Mouse (Mus musculus): ENCODE data around the gene Ccdc191. TPM values are rescaled to one million over a fixed set of nuclear protein-coding genes. Genes with fewer than 3 reads are reported as not detected.

Ccdc191 gene
- total and polyA plus RNA-seq, 3 experiments, result 5.1 to 7.0 TPM; not detected in 1

DNA sequence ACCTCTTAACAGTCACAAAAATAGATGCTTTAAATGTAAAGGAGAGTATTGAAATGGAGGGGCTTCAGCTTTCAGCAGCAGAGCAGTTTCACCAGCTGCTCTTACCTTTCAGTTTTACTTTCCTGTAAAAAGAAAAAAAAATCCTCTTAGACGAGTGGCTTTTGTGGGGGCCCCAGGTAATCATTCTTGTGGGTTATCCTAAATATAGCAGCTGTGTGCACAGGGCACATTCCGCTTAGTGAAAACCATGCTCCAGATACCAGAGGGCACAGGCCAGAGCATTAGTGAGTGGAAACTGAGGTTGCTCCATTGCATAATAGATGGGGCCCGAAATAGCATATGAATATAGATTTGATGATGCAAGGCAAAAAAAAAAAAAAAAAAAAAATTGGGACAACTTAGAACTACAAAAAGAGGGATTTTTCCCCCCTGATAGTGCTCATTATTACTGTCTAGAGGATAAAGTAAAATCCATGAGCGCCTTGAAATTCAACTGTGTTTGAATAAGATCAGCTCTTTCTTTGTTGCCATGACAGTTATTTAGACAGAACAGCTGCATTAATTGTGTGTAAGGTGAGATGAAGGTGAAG, 1.2 kb downstream of the Ccdc191 start:
- no peak for DNase-seq (ENCODE audit: low read depth, low spot score)
- peaks cover 19% of the 10 kb centered on the region for H3K79me2 ChIP-seq (ENCODE audit: control insufficient read depth, insufficient read depth, low read length, poor library complexity)
- peaks cover 0 to 7% of the 10 kb centered on the region in 2 experiments; a peak in 1 of 4 replicates for H3K4me1 ChIP-seq (ENCODE audit: control insufficient read depth in 1 of 2, insufficient read depth in 2 of 2, low read length in 2 of 2)
- H3K27ac ChIP-seq (ENCODE audit: control insufficient read depth, low read depth, low read length), result no peak overlapping the region
- peaks cover 0 to 17% of the 10 kb centered on the region in 2 experiments; a peak in 2 of 4 replicates for H3K36me3 ChIP-seq (ENCODE audit: control insufficient read depth in 1 of 2, insufficient read depth in 2 of 2, low read length in 2 of 2)
- no peak overlapping the region; a peak in 1 of 4 replicates for H3K4me3 ChIP-seq (ENCODE audit: control insufficient read depth in 1 of 2, insufficient read depth in 1 of 2, low read depth in 2 of 2, low read length in 2 of 2)
- H3K9me3 ChIP-seq (replicated peaks; ENCODE audit: insufficient read depth, low read length), result no peaks in the 10 kb centered on the region
- TF ChIP-seq JUND (IDR thresholded peaks at IDR 0.05; ENCODE audit: low read depth, low read length) (no peak), MAX (IDR thresholded peaks at IDR 0.05; ENCODE audit: low read length) (no peak)
- H3K27me3 ChIP-seq (ENCODE audit: control insufficient read depth in 1 of 2, insufficient read depth in 2 of 2, low read length in 2 of 2), result no peaks in the 10 kb centered on the region
- peak overlapping the region; percentile 76 for H3K9ac ChIP-seq (ENCODE audit: control insufficient read depth, low read depth, low read length, poor library complexity, severe bottlenecking)

DNA sequence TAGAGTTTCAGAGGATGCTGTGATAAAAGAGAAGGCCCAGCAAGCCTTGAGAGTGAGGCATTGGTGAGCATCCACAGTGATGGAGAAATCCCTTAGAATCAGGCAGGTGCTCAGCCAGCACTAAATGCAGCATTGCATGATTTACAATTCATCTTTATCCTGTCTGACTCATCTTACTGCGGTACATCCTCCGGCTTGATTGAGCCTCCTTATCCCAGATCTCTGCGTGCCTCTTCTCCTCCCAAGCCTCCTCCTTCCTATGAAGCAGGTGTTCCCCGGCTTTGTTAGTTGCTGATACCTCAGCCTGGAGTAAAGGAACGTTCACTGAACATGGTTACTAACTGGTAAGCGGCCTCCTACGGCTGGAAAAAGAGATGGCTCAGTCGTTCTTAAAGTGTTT, 4.9 kb downstream of the Ccdc191 start:
- no peak overlapping the region for H3K4me3 ChIP-seq (ENCODE audit: control insufficient read depth in 1 of 2, insufficient read depth in 1 of 2, low read depth in 2 of 2, low read length in 2 of 2)
- TF ChIP-seq MYB (IDR thresholded peaks at IDR 0.05; ENCODE audit: low read depth, low read length) (no peak), SIN3A (IDR thresholded peaks at IDR 0.05; ENCODE audit: low read length) (no peak), RCOR1 (IDR thresholded peaks at IDR 0.05; ENCODE audit: low read depth, low read length) (no peak), ETS1 (IDR thresholded peaks at IDR 0.05; ENCODE audit: low read depth, low read length) (no peak), E2F4 (IDR thresholded peaks at IDR 0.05; ENCODE audit: borderline replicate concordance, low read depth, low read length) (no peak), NRF1 (IDR thresholded peaks at IDR 0.05; ENCODE audit: insufficient read depth, low read depth, low read length, poor library complexity, severe bottlenecking) (no peak), GABPA (IDR thresholded peaks at IDR 0.05; ENCODE audit: low read depth, low read length) (no peak), ZC3H11A (IDR thresholded peaks at IDR 0.05; ENCODE audit: low read depth, low read length) (no peak), ZNF384 (IDR thresholded peaks at IDR 0.05; ENCODE audit: low read depth, low read length) (no peak), MXI1 (IDR thresholded peaks at IDR 0.05; ENCODE audit: low read depth, low read length) (no peak), GATA1 (IDR thresholded peaks at IDR 0.05; ENCODE audit: low read depth, low read length) (no peak), CHD2 (IDR thresholded peaks at IDR 0.05; ENCODE audit: low read length) (no peak)
- no peaks in the 10 kb centered on the region for H3K27me3 ChIP-seq (ENCODE audit: control insufficient read depth in 1 of 2, insufficient read depth in 2 of 2, low read length in 2 of 2)
- no peak overlapping the region for H3K27ac ChIP-seq (ENCODE audit: control insufficient read depth, low read depth, low read length)
- no peaks in the 10 kb centered on the region; the same call in 1 of the 2 replicates for H3K79me2 ChIP-seq (ENCODE audit: control insufficient read depth, insufficient read depth, low read length, poor library complexity)
- no peak for DNase-seq (ENCODE audit: low read depth, low spot score)
- H3K9me3 ChIP-seq (replicated peaks; ENCODE audit: insufficient read depth, low read length), result no peaks in the 10 kb centered on the region
- H3K36me3 ChIP-seq (ENCODE audit: control insufficient read depth in 1 of 2, insufficient read depth in 2 of 2, low read length in 2 of 2), result peaks cover 0 to 7% of the 10 kb centered on the region in 2 experiments; a peak in 2 of 4 replicates
- H3K4me1 ChIP-seq (ENCODE audit: control insufficient read depth in 1 of 2, insufficient read depth in 2 of 2, low read length in 2 of 2), result no peaks in the 10 kb centered on the region
- H3K9ac ChIP-seq (ENCODE audit: control insufficient read depth, low read depth, low read length, poor library complexity, severe bottlenecking), result no peak overlapping the region

DNA sequence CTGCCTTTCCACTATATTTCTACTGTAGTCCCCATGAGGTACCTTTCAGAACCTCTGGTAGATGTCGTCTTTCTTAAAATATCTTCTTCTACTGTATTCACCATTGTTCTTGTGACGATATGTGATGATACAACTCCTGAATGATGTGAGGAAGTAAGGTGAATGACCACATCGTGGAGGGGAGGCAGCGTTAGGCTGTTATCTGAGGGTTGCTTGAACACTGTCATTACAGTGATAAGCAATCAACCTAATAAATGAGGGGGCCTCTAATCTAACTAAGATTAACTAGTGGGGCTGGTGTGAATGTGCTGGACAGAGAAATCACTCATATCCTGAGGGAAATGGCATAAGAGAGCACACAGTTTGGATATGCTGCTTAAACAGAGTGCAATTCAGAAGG, 10.5 kb downstream of the Ccdc191 start:
- Histone ChIP-seq H3K27ac (ENCODE audit: control insufficient read depth, low read depth, low read length) (no peak overlapping the region), H3K9ac (ENCODE audit: control insufficient read depth, low read depth, low read length, poor library complexity, severe bottlenecking) (no peak overlapping the region), H3K4me3 (ENCODE audit: control insufficient read depth in 1 of 2, insufficient read depth in 1 of 2, low read depth in 2 of 2, low read length in 2 of 2) (no peak overlapping the region), H3K36me3 (ENCODE audit: control insufficient read depth in 1 of 2, insufficient read depth in 2 of 2, low read length in 2 of 2) (peaks cover 0 to 9% of the 10 kb centered on the region in 2 experiments; a peak in 2 of 4 replicates), H3K9me3 (replicated peaks; ENCODE audit: insufficient read depth, low read length) (no peaks in the 10 kb centered on the region), H3K79me2 (ENCODE audit: control insufficient read depth, insufficient read depth, low read length, poor library complexity) (no peaks in the 10 kb centered on the region), H3K27me3 (ENCODE audit: control insufficient read depth in 1 of 2, insufficient read depth in 2 of 2, low read length in 2 of 2) (no peaks in the 10 kb centered on the region), H3K4me1 (ENCODE audit: control insufficient read depth in 1 of 2, insufficient read depth in 2 of 2, low read length in 2 of 2) (peaks cover 0 to 2% of the 10 kb centered on the region in 2 experiments; a peak in 1 of 4 replicates)
- DNase-seq (ENCODE audit: low read depth, low spot score), result peak; percentile 32
- TF ChIP-seq TCF12 (IDR thresholded peaks at IDR 0.05; ENCODE audit: low read depth, low read length) (peak; percentile 44; the same call in 1 of the 2 replicates), GATA1 (IDR thresholded peaks at IDR 0.05; ENCODE audit: low read depth, low read length) (peak; percentile 87), EP300 (IDR thresholded peaks at IDR 0.05; ENCODE audit: low read depth in 1 of 2, low read length in 2 of 2) (peak; percentile 65 to 70; a peak in 3 of 4 replicates), MAZ (IDR thresholded peaks at IDR 0.05; ENCODE audit: low read depth, low read length) (no peak)

All from MEL (cell line).